Mouse (Mus musculus) heart, adult 8-10 months (tissue): ENCODE results near the gene Pdik1l. TPM values are rescaled to one million over a fixed set of nuclear protein-coding genes. Genes with fewer than 3 reads are reported as not detected.

ENCODE experiments used
- DNase-seq: peaks from one replicate; pipeline ENCODE4 v3.0.0; 2022; ENCODE audit warnings: low spot score
- total RNA-seq, 4 experiments: library from RNA; stranded (reverse); gene quantifications; 2 replicates each; pipeline ENCODE4 v1.2.4; 2022

Pdik1l gene
- total RNA-seq, 4 experiments from 2014 or later = 6.2 to 7.6 (median 6.7) TPM

- no peak for DNase-seq
Observed at GRCm38 (mm10) chr4:134258354-134258753, 29.3 kb downstream of the Pdik1l start.

GRCm38 (mm10) chr4:134257198-134258009, 30.3 kb downstream of the Pdik1l start:
- no peak for DNase-seq

DNA sequence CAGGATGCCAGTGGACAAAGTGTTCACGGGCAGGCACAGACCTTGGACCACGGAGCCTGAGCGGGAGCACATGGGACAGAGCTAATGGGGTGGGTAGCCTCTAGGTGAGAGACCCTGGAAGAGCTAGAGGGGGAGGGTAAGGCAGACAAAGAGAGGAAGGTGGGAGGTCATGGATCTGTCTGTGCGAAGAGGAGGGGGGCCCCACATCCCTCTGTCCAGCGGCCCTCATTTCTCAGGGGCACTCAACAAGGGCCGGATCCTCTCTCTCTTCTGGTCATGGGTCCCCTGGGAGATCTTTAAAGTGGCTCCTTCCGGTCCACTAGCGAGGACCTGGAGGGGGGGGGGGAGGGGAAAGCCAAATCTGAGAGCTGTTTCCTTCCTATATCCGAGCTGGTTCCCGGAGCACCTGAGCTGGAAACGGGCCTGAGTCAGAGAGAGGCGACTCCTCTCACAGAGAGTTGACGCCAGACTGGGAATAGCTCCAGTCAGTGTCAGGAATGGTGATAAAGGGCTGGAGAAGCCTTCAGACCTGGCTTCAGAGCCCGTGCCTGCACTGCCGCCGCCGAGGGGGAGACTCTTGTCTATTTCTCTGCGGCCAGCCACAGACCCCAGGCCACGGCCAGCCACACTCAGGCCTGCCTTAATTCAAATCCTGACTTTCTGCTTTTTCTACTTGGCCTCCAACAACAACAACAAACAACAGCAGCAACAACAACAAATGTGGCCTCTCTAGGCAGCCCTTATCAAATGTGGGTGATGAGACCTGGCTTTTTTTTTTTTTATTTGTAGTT, 31.1 kb downstream of the Pdik1l start:
- peak; percentile 43 for DNase-seq

DNA sequence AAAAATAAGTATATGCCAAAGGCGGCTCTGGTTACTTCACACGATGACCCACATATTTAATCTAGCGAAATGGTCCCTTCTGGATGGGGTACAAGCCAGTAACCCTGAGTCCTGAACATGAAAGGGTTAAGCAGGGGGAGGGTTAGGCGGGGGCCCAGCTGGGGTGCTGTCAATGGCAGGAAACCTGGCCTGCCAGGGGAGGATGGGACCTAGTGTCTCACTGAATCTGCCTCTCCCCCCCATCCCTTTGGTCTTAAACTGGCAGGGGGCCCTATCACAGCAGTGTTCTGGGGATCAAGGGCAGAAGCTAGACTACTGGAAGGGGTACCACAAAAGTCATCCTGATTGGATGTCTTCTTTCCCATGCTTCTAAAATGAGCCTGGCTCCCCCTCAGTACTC, 31.8 kb downstream of the Pdik1l start:
- peak; percentile 29 for DNase-seq

- no peak for DNase-seq
Observed at GRCm38 (mm10) chr4:134254835-134255234, 32.9 kb downstream of the Pdik1l start.

GRCm38 (mm10) chr4:134253722-134254324, 33.9 kb downstream of the Pdik1l start, which contains the start of gene Grrp1:
Gene Grrp1 (minus strand): TSS chr4:134254106.
- peak; percentile 40 for DNase-seq

- no peak for DNase-seq
Observed at GRCm38 (mm10) chr4:134252911-134253721, 34.6 kb downstream of the Pdik1l start.

- DNase-seq = peak; percentile 26
Observed at GRCm38 (mm10) chr4:134252131-134252910, 35.4 kb downstream of the Pdik1l start.

GRCm38 (mm10) chr4:134251241-134252130, 36.2 kb downstream of the Pdik1l start:
- peak; percentile 26 for DNase-seq

DNA sequence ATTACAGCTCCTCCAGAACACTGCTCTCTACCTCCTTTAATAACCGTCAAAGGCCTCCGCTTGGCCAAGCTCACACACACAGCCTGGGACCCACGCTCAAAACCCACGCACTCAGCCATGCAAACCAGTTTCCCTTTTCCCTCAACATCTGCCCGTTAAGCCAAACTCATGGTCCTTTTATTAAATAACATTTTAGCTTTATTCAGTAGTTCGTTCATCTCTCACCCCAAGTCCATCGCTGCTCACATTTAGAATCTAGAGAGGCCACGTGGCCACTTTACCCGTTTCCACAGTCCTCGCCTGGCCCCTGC, 36.8 kb downstream of the Pdik1l start:
- no peak for DNase-seq

- DNase-seq = no peak
Observed at GRCm38 (mm10) chr4:134250116-134250929, 37.4 kb downstream of the Pdik1l start.

- peak; percentile 56 for DNase-seq
Observed at GRCm38 (mm10) chr4:134249651-134250050, 38.0 kb downstream of the Pdik1l start.

DNA sequence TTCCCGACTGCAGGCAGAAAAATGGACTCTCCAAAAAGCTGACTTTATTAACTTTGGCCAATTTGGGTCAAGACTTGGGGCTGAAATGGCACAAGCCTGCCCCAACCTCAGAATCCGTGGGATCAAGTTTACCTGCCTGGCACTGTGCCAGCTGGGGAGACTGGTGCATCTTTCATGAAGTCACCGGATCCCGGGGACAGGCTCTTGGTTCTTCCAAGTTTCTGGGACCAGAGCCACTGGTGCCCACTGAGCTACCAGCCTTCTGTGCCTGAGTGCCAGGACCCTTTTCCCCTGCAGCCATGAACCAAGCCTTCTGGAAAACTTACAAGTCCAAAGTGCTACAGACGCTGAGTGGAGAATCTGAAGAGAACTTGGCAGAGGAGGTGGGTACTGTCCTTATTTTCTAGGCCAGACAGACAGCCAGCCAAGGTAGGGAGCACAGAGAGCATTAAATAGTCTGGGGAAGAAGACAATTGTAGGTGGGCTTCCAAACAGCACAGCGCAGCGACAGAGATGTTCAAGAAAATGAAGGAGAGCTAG, 40.9 kb downstream of the Pdik1l start, which contains the start of gene Gm30191:
TSS of gene Gm30191 (plus strand) at position 217 of the 540 bp plus-strand sequence.
- no peak for DNase-seq

GRCm38 (mm10) chr4:134246256-134246655, 41.4 kb downstream of the Pdik1l start:
- DNase-seq = no peak

GRCm38 (mm10) chr4:134245148-134245843, 42.4 kb downstream of the Pdik1l start, which contains the start of gene Zfp593:
Gene Zfp593 (minus strand): TSS chr4:134245592.
- DNase-seq = peak; percentile 93

DNA sequence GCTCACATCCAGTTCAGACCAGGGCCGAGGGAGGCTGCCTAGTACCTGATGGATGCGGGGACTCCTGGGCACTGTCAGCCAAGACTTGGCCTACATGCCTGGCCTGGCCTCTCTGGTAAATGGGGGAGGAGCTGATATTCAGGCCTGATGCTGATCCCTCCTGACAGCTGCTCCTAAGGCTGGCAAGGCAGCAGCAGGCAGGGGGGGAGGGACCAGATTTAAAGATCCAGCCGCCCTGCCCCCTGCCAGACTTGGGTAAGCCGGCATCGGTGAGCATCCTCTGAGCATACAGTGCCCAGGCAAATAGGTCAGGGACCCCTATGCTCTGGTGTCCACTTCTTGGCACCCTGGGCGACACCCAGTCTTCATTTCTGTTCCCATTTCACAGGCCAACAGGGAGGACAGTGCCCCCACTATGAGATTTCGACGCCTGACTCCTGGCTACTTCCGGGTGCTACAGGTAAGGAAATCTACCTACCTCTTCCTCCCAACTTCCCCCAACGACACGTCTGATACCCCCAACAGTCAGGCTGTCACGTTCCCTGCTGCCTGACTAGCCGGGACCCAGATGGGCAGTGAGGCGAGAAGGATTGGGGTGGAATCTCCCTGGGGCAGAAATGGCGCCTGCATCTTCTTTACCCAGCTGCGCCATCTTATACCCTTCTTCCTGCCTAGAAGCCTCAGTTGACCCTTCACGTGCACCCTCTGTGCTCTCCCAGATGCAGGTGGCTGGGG, 44.0 kb downstream of the Pdik1l start, which contains the start of gene E130218I03Rik:
TSS of gene E130218I03Rik (plus strand) at position 147 of the 735 bp plus-strand sequence.
- no peak for DNase-seq

DNA sequence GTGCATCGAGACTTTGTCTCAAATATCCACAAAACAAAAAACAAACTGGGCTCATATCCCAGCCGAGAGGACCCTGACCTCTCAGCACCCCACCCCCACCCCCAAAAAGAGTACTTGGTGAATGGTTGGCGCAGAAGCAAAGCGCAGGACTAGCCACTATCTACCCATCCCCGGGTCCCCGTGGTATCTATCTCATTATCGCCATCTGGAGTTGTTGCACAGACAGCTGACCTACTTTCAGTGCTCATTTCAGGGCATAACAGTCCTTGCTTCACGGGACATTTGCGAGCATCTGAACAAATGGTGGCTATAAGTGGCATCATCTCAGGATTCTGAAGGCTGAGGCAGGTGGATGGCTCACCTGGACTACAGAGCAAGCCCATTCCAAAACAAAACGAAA, 49.0 kb downstream of the Pdik1l start:
- no peak for DNase-seq
